Mouse (Mus musculus) limb, embryonic 13.5 days (tissue): ENCODE measurements around the gene Ceacam2. TPM values are rescaled to one million over a fixed set of nuclear protein-coding genes. Genes with fewer than 3 reads are reported as not detected.
"Not testable (repeated sequence)": the region's sequence is repeated elsewhere in the genome, so short reads cannot be mapped to it uniquely, and the experiment has no call there.

Experiments
- ATAC-seq: fragments of 200-750 bp; cut with Nextera tagmentation; 2 replicates; pipeline ENCODE4 v1.8.0; 2017; ENCODE audit warnings: low read depth, moderate number of reproducible peaks, moderate TSS enrichment; ENCODE audit not compliant: low FRiP score
- H3K27ac ChIP-seq: fragments of 300-500 bp; sonication (generic); 2 replicates; pipeline ENCODE4 v1.5.1; 2015; ENCODE audit warnings: inconsistent platforms, mild to moderate bottlenecking, moderate library complexity
- H3K27me3 ChIP-seq: fragments of 300-500 bp; sonication (generic); 2 replicates; pipeline ENCODE4 v1.6.1; 2015; ENCODE audit warnings: mild to moderate bottlenecking, inconsistent platforms
- H3K36me3 ChIP-seq: fragments of 300-500 bp; sonication (generic); 2 replicates; pipeline ENCODE4 v1.6.1; 2015; ENCODE audit warnings: inconsistent platforms, mild to moderate bottlenecking, moderate library complexity
- H3K4me1 ChIP-seq: fragments of 300-500 bp; sonication (generic); 2 replicates; pipeline ENCODE4 v1.6.1; 2015; ENCODE audit warnings: inconsistent platforms
- H3K4me2 ChIP-seq: fragments of 300-500 bp; sonication (generic); replicated peaks from 2 replicates; pipeline ENCODE4 v1.6.1; 2015; ENCODE audit warnings: inconsistent platforms, mild to moderate bottlenecking, moderate library complexity
- H3K4me3 ChIP-seq: fragments of 300-500 bp; sonication (generic); 2 replicates; pipeline ENCODE4 v1.5.1; 2015; ENCODE audit warnings: moderate library complexity, mild to moderate bottlenecking, inconsistent platforms
- H3K9ac ChIP-seq: fragments of 300-500 bp; sonication (generic); 2 replicates; pipeline ENCODE4 v1.6.1; 2015; ENCODE audit warnings: mild to moderate bottlenecking, inconsistent platforms
- H3K9me3 ChIP-seq: fragments of 300-500 bp; sonication (generic); 2 replicates; pipeline ENCODE4 v1.6.1; 2016; ENCODE audit warnings: inconsistent platforms
- WGBS: fragments of 180-500 bp; shearing (Covaris S2); methylation state at CpG from one replicate; pipeline ENCODE4 v1.1.7; 2015; 5-methylcytosine and 5-hydroxymethylcytosine counted together
- polyA plus RNA-seq: library from polyadenylated mRNA; unstranded; fragments of >200 nt; fragmentation: Nextera tagmentation; extraction: Ambion mirVana; gene quantifications from 2 replicates; pipeline ENCODE4 v1.2.1, GENCODE M21; 2015

The Ceacam2 gene
- polyA plus RNA-seq, 1 experiment from 2014 or later: 0.06 TPM

GRCm38 (mm10) chr7:25539954-25540353 lies 297 bp upstream of the Ceacam2 start:
- H3K4me3 ChIP-seq: not testable (repeated sequence)

DNA sequence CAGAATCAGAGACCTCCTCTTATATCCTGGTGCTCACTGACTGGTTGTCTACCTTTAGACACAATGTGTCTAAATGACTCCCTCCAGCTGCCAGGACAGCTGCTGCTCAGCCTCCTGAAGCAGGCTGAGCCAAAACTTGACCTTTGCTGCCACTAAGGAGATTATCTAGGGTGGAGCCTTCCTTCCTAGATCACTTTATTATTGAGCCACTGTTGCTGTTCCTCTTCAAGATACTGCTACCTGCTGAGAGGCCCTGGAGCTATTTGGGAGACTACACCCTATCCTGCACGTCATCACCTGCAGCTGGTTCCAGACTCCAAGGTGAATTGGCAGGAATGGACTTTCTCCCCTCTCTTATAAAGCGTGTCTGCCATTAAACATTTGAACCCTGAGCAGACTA lies 8.8 kb downstream of the Ceacam2 start:
- no peaks in the 10 kb centered on the region for H3K36me3 ChIP-seq
- H3K27me3 ChIP-seq: no peaks in the 10 kb centered on the region

More at GRCm38 (mm10) chr7:25539954-25540353, 297 bp upstream of the Ceacam2 start:
- not testable (repeated sequence) for H3K36me3 ChIP-seq, H3K27ac ChIP-seq, H3K4me1 ChIP-seq, H3K9ac ChIP-seq, H3K4me2 ChIP-seq, H3K27me3 ChIP-seq, H3K9me3 ChIP-seq, ATAC-seq
- whole genome bisulfite sequencing: 83% methylated on average over 1 of the region's 1 CpGs

GRCm38 (mm10) chr7:25516070-25516777 lies 23.4 kb downstream of the Ceacam2 start:
- not testable (repeated sequence) for H3K4me2 ChIP-seq, H3K4me1 ChIP-seq, ATAC-seq, H3K27me3 ChIP-seq, H3K9ac ChIP-seq, H3K36me3 ChIP-seq, H3K4me3 ChIP-seq, H3K9me3 ChIP-seq, H3K27ac ChIP-seq
- WGBS: 46% methylated on average over 2 of the region's 5 CpGs

More for the DNA sequence above, 8.8 kb downstream of the Ceacam2 start:
- 76% methylated on average over 2 of the region's 2 CpGs for WGBS
- Histone ChIP-seq H3K4me2 (no peak overlapping the region), H3K9ac (no peak overlapping the region), H3K4me1 (no peaks in the 10 kb centered on the region), H3K9me3 (no peaks in the 10 kb centered on the region; the same call in 1 of the 2 replicates), H3K4me3 (no peak overlapping the region), H3K27ac (no peak overlapping the region)
- ATAC-seq: no peak

DNA sequence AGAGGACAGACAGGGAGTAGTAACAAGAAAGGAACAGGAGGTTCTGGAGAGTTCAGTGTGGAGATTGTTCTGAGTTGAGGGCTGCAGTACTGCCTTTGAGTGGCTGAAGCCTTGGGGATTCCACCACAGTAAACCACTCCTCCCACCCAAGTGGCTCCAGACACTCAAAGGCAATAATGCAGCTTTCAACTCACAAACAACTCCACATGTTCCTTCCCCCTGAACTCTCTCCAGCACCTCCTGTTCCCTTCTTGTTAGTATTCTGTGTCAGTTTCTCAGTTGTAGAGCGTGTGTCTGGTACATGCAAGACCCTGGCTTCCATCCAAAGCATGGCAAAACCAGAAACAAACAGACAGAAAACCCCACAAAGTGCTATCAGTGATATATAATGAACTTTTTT lies 24.0 kb downstream of the Ceacam2 start:
- not testable (repeated sequence) for ATAC-seq, H3K27ac ChIP-seq, H3K4me1 ChIP-seq, H3K9me3 ChIP-seq, H3K27me3 ChIP-seq, H3K9ac ChIP-seq, H3K4me2 ChIP-seq, H3K36me3 ChIP-seq, H3K4me3 ChIP-seq
- 52% methylated on average over 1 of the region's 1 CpGs for WGBS

- Histone ChIP-seq H3K27ac (no peak overlapping the region), H3K9ac (no peak overlapping the region), H3K27me3 (no peaks in the 10 kb centered on the region), H3K4me2 (no peak overlapping the region), H3K36me3 (no peaks in the 10 kb centered on the region), H3K4me3 (no peak overlapping the region), H3K4me1 (no peaks in the 10 kb centered on the region), H3K9me3 (no peaks in the 10 kb centered on the region)
- ATAC-seq: no peak
- WGBS: 19% methylated on average over 3 of the region's 3 CpGs
These were observed 29.7 kb downstream of the Ceacam2 start for GRCm38 (mm10) chr7:25509925-25510324.

GRCm38 (mm10) chr7:25494649-25495048 lies 45.0 kb downstream of the Ceacam2 start:
- Histone ChIP-seq H3K27ac (no peak overlapping the region), H3K9ac (no peak overlapping the region), H3K9me3 (no peaks in the 10 kb centered on the region), H3K36me3 (no peaks in the 10 kb centered on the region), H3K4me2 (no peak overlapping the region), H3K4me1 (no peaks in the 10 kb centered on the region), H3K27me3 (no peaks in the 10 kb centered on the region), H3K4me3 (no peak overlapping the region)
- WGBS: 80% methylated on average over 1 of the region's 1 CpGs
- no peak for ATAC-seq

DNA sequence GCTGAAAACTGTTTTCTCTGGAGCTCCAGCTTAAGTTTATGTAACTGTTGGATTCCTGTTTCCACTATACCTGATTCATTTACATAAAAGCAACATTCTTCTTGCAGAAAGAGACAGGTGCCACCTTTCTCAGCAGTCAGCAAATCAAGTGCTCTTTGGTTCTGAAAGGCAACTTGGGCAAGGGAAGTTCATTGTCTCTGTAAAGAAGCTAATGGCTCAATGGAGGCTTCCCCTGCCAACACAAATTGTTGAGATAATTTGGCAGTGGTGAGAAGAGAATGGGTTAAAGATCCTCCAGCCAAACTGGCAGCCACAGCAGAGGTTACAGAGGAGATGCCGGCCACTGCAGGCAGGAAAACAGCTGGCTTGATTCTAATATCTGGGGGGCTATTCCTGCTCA lies 49.0 kb downstream of the Ceacam2 start:
- H3K27me3 ChIP-seq, H3K9ac ChIP-seq, H3K27ac ChIP-seq, H3K36me3 ChIP-seq, H3K4me3 ChIP-seq, H3K4me1 ChIP-seq, H3K4me2 ChIP-seq, H3K9me3 ChIP-seq, ATAC-seq: not testable (repeated sequence)
- WGBS: 20% methylated on average over 1 of the region's 1 CpGs

DNA sequence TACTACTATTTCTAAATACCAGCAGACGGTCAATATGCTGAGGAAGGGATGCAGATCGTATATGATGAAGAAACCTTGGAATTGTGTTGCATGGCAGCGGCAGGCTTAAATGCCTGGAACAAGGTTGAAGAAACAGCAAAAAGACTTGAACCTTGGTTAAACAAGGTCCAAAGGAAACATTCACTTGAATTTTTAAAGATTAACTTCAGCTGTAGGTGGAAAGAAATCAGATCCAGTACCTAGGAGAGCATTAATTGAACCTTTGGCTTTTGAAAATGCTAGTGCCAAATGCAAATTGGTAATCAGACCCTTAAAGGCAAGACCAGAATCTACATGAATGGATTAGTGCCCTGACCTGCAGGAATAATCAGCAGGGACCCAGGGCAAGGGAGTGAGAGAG lies 50.3 kb downstream of the Ceacam2 start:
- H3K27ac ChIP-seq, ATAC-seq, H3K27me3 ChIP-seq, H3K36me3 ChIP-seq, H3K4me2 ChIP-seq, H3K9me3 ChIP-seq, H3K9ac ChIP-seq, H3K4me1 ChIP-seq, H3K4me3 ChIP-seq: not testable (repeated sequence)
- WGBS: 89% methylated on average over 3 of the region's 3 CpGs

DNA sequence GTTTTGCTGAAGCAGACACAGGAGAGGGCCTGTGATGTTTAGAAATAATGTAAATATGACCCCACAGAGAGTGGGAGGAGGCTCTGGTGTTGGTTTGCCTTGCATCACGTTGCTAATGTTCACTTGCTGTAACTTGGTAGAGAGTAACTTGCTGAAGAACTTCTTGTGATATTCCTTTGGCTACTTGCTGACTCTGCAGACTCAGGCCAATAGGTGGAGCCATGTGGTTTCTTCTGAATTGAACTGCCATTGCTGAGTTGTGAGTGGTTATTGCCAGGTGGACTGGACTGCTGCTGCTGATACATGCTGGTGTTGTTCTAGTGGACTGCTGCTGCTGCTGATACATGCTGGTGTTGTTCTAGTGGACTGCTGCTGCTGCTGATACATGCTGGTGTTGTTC lies 53.5 kb downstream of the Ceacam2 start:
- Histone ChIP-seq H3K9me3 (no peaks in the 10 kb centered on the region), H3K9ac (no peak overlapping the region), H3K27ac (no peak overlapping the region), H3K4me2 (no peak overlapping the region), H3K36me3 (no peaks in the 10 kb centered on the region), H3K27me3 (no peaks in the 10 kb centered on the region), H3K4me3 (no peak overlapping the region), H3K4me1 (no peaks in the 10 kb centered on the region)
- no peak for ATAC-seq
- WGBS: 22% methylated on average over 1 of the region's 1 CpGs

DNA sequence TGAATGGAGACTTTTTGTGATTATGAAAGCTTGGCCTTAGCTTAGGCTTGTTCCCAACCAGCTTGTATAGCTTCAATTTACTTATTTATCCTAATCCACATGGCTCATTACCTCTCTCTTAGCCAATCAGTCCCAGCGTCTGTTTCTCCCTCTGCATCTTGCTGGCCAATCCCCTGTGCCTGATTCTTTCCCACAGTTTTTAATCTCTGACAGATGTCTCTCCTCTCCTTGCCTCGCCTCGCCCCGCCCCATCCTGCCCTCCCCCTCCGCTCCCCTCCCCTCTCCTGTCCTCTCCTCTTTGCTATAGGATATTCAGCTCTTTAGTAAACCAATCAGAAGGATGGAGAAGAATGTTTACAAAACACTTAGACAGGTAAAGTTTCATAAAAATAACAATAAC lies 54.6 kb downstream of the Ceacam2 start:
- no peaks in the 10 kb centered on the region for H3K36me3 ChIP-seq
- no peaks in the 10 kb centered on the region for H3K27me3 ChIP-seq
- H3K9me3 ChIP-seq: no peaks in the 10 kb centered on the region
- H3K4me2 ChIP-seq: no peak overlapping the region
- no peak overlapping the region for H3K27ac ChIP-seq
- ATAC-seq: no peak
- no peak overlapping the region for H3K9ac ChIP-seq
- no peak overlapping the region for H3K4me3 ChIP-seq
- WGBS: 51% methylated on average over 5 of the region's 5 CpGs
- no peaks in the 10 kb centered on the region for H3K4me1 ChIP-seq

- ATAC-seq: no peak
- Histone ChIP-seq H3K36me3 (no peaks in the 10 kb centered on the region), H3K27ac (no peak overlapping the region), H3K9me3 (no peaks in the 10 kb centered on the region), H3K4me3 (no peak overlapping the region), H3K4me1 (no peaks in the 10 kb centered on the region), H3K4me2 (no peak overlapping the region), H3K9ac (no peak overlapping the region), H3K27me3 (no peaks in the 10 kb centered on the region)
- WGBS: 85% methylated on average over 8 of the region's 8 CpGs
These were observed 56.4 kb downstream of the Ceacam2 start for GRCm38 (mm10) chr7:25483133-25483735.

GRCm38 (mm10) chr7:25480791-25481190 lies 58.9 kb downstream of the Ceacam2 start:
- H3K27me3 ChIP-seq, H3K36me3 ChIP-seq, H3K9ac ChIP-seq, H3K4me1 ChIP-seq, H3K4me3 ChIP-seq, H3K9me3 ChIP-seq, ATAC-seq, H3K4me2 ChIP-seq, H3K27ac ChIP-seq: not testable (repeated sequence)
- WGBS: 66% methylated on average over 8 of the region's 8 CpGs

- H3K4me3 ChIP-seq: no peak overlapping the region
- peaks cover 3% of the 10 kb centered on the region; the same call in 1 of the 2 replicates for H3K4me1 ChIP-seq
- no peak overlapping the region for H3K4me2 ChIP-seq
- no peak overlapping the region for H3K27ac ChIP-seq
- H3K9ac ChIP-seq: no peak overlapping the region
- H3K9me3 ChIP-seq: no peaks in the 10 kb centered on the region
- ATAC-seq: no peak
- H3K27me3 ChIP-seq: no peaks in the 10 kb centered on the region
- WGBS: 0% methylated on average over 1 of the region's 1 CpGs
- no peaks in the 10 kb centered on the region for H3K36me3 ChIP-seq
These were observed 60.2 kb downstream of the Ceacam2 start for GRCm38 (mm10) chr7:25479440-25479839.
